Mouse (Mus musculus) ES-Bruce4 (cell line): Measurements from ENCODE around the gene Gas2l3. TPM values are rescaled to one million over a fixed set of nuclear protein-coding genes. Genes with fewer than 3 reads are reported as not detected.

Source experiments
- H3K27ac ChIP-seq: 2 replicates; pipeline ENCODE4 v1.5.1; 2012; ENCODE audit warnings: low read length, inconsistent platforms; ENCODE audit not compliant: insufficient read depth
- H3K27me3 ChIP-seq: 2 replicates; pipeline ENCODE4 v1.6.1; 2012; ENCODE audit warnings: mild to moderate bottlenecking, low read length, inconsistent platforms; ENCODE audit not compliant: control insufficient read depth, poor library complexity, insufficient read depth, severe bottlenecking
- H3K36me3 ChIP-seq: 2 replicates; pipeline ENCODE4 v1.6.1; 2012; ENCODE audit warnings: inconsistent platforms, mild to moderate bottlenecking, low read length, moderate library complexity; ENCODE audit not compliant: control insufficient read depth, poor library complexity, insufficient read depth, severe bottlenecking
- H3K4me1 ChIP-seq: one replicate; pipeline ENCODE4 v1.8.1; 2011; ENCODE audit warnings: low read length; ENCODE audit not compliant: control insufficient read depth, insufficient read depth
- H3K4me3 ChIP-seq: 2 replicates; pipeline ENCODE4 v1.5.1; 2011; ENCODE audit warnings: low read depth, mild to moderate bottlenecking, low read length
- H3K9ac ChIP-seq: 2 replicates; pipeline ENCODE4 v1.6.1; 2012; ENCODE audit warnings: low read depth, mild to moderate bottlenecking, inconsistent platforms; ENCODE audit not compliant: poor library complexity, severe bottlenecking
- H3K9me3 ChIP-seq: replicated peaks from 2 replicates; pipeline ENCODE4 v1.6.1; 2012; ENCODE audit warnings: mild to moderate bottlenecking, low read length, inconsistent platforms; ENCODE audit not compliant: control insufficient read depth, poor library complexity, insufficient read depth, severe bottlenecking
- CTCF ChIP-seq: IDR thresholded peaks from one replicate; pipeline ENCODE4 v1.8.1; 2011; ENCODE audit warnings: low read depth, low read length
- EP300 ChIP-seq: IDR thresholded peaks from 2 replicates; pipeline ENCODE4 v1.6.1; 2011; ENCODE audit warnings: low read depth, low read length; ENCODE audit not compliant: insufficient read depth
- POLR2A ChIP-seq: IDR thresholded peaks from one replicate; pipeline ENCODE4 v1.8.1; 2011; ENCODE audit warnings: low read length; ENCODE audit not compliant: insufficient read depth
- polyA plus RNA-seq: library from polyadenylated mRNA; stranded (reverse); fragments of >200 nt; gene quantifications from 2 replicates; pipeline ENCODE4 v1.2.4, GENCODE M21; 2011; ENCODE audit warnings: low read depth; ENCODE audit not compliant: missing spikeins, insufficient read depth, insufficient read length

The Gas2l3 gene
- polyA plus RNA-seq, 1 experiment: 65.0 TPM

DNA sequence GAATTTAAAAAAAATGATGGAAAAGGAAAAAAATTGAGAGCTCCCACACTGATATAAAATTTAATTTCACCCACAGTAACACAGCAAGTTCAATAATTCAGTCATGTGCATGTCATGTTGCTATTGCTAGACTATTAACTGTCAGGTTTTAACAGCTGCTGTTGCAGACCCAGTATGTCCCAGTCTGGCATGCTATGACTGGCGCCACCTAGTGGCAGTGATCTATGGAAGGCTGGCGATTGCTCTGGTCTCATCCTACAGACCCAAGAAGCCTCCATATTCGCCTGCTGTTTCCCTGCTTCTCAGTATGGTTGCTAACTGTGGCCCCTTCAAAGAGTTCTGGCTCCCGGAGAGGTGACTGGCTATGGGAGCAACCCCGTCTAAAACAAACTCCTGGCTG lies 60.3 kb downstream of the Gas2l3 start:
- Histone ChIP-seq H3K9me3 (no peaks in the 10 kb centered on the region), H3K9ac (no peak overlapping the region), H3K4me3 (no peak overlapping the region), H3K27me3 (no peaks in the 10 kb centered on the region), H3K36me3 (no peaks in the 10 kb centered on the region), H3K4me1 (no peaks in the 10 kb centered on the region), H3K27ac (no peak overlapping the region)
- TF ChIP-seq EP300 (no peak), CTCF (peak; percentile 95), POLR2A (no peak)

DNA sequence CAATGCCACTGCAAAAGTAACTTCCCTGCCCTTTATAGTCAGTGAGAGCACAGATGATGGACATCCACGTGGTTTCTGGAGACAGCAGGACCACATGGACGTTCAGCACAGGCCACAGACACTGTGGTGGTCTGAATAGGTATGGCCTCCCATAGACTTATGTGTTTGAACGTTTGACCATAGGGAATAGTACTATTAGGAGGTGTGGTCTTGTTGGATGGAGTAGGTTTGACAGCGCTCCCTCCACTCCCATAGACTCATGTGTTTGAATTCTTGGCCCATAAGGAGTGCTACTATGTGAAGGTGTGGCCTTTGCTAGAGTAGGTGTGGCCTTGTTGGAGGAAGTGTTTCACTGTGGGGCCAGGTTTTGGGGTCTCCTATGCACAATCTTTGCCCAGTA lies 66.0 kb downstream of the Gas2l3 start:
- Histone ChIP-seq H3K9ac (no peak overlapping the region), H3K4me3 (no peak overlapping the region), H3K4me1 (no peaks in the 10 kb centered on the region), H3K27ac (no peak overlapping the region), H3K27me3 (no peaks in the 10 kb centered on the region), H3K9me3 (no peaks in the 10 kb centered on the region), H3K36me3 (no peaks in the 10 kb centered on the region)
- TF ChIP-seq POLR2A: no peak
- no peak for TF ChIP-seq EP300
- no peak for TF ChIP-seq CTCF

DNA sequence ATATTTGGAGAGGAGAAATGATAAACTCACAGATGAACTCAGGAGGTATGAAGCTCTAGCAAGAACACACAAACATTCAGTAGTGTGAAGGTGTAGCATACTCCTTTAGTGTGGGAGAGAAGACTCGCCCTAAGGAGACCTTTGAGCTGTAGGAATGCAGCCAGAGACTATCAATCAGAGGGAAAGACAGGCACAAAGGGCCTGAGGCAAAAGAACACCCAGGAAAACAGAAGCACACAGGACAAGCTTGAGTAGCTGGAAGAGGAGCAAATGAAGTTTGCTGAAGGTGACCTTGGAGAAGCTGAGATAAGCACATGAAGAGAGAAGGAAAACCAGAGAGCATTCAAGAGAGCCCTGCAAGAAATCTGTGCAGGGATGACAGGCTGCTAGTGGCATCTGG lies 73.7 kb downstream of the Gas2l3 start:
- Histone ChIP-seq H3K27ac (no peak overlapping the region), H3K9ac (no peak overlapping the region), H3K4me1 (no peaks in the 10 kb centered on the region), H3K9me3 (no peaks in the 10 kb centered on the region), H3K4me3 (no peak overlapping the region), H3K36me3 (no peaks in the 10 kb centered on the region), H3K27me3 (no peaks in the 10 kb centered on the region)
- no peak for TF ChIP-seq CTCF
- TF ChIP-seq EP300: no peak
- TF ChIP-seq POLR2A: no peak

DNA sequence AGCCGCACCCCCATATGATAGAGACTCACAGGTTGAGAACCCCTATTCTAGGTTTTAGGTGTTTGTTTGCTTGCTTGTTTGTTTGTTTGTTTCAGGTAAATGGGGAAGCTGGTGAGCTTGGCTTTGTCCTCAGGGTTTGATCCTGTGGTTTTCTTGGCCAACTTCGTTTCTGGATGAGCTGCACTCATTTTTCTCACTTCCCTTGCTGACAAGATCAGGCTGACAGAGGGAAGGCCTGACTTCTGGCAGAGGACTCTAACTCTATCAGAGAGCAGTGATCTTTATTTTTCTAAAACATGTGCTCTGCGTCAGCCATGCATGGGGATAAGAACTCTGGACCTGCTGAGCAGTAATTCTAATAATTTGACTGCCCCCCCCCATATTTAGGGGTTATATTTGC lies 84.8 kb downstream of the Gas2l3 start:
- H3K9ac ChIP-seq: no peak overlapping the region
- H3K9me3 ChIP-seq: no peaks in the 10 kb centered on the region
- no peak for TF ChIP-seq EP300
- TF ChIP-seq CTCF: no peak
- no peak for TF ChIP-seq POLR2A
- no peaks in the 10 kb centered on the region for H3K27me3 ChIP-seq
- no peak overlapping the region for H3K27ac ChIP-seq
- H3K4me1 ChIP-seq: no peaks in the 10 kb centered on the region
- H3K36me3 ChIP-seq: no peaks in the 10 kb centered on the region
- H3K4me3 ChIP-seq: no peak overlapping the region

Other genes starting within 250 kb of the Gas2l3 start
- gene Ano4, start 99.2 kb downstream of the Gas2l3 start, polyA plus RNA-seq: not detected in 2 replicates
- gene Nr1h4, start 89.6 kb upstream of the Gas2l3 start, polyA plus RNA-seq: not detected in 2 replicates
- gene Slc17a8, start 177.3 kb upstream of the Gas2l3 start, polyA plus RNA-seq: not detected in 2 replicates
- gene Scyl2, start 242.3 kb upstream of the Gas2l3 start, polyA plus RNA-seq: 56.3 and 58.2 TPM in 2 replicates